Mouse (Mus musculus): ENCODE measurements around the gene Ttn.

Gene Ttn

GRCm38 (mm10) chr2:76655982-76656381, 326.4 kb downstream of the Ttn start:
- DNase-seq (ENCODE audit: low spot score in 2 of 2), result no peak

GRCm38 (mm10) chr2:76655444-76655843, 326.9 kb downstream of the Ttn start:
- no peak for DNase-seq (ENCODE audit: low spot score in 2 of 2)

GRCm38 (mm10) chr2:76654646-76655045, 327.7 kb downstream of the Ttn start:
- DNase-seq (ENCODE audit: low spot score in 2 of 2), result no peak

Measured in frontal cortex, postnatal 25 days (tissue).